Mouse (Mus musculus): ENCODE measurements around the gene Pwwp2a. TPM values are rescaled to one million over a fixed set of nuclear protein-coding genes. Genes with fewer than 3 reads are reported as not detected.

The Pwwp2a gene
- polyA plus RNA-seq, 1 experiment from 2014 or later = 31.4 TPM

GRCm38 (mm10) chr11:43667038-43667745 lies 14.6 kb upstream of the Pwwp2a start:
- H3K27ac ChIP-seq (ENCODE audit: poor library complexity, severe bottlenecking) = no peak overlapping the region
- WGBS = 72% methylated on average over 19 of the region's 19 CpGs
- no peaks in the 10 kb centered on the region for H3K36me3 ChIP-seq
- H3K4me2 ChIP-seq = no peak overlapping the region
- ATAC-seq (ENCODE audit: insufficient number of reproducible peaks, low FRiP score) = no peak
- no peak overlapping the region for H3K4me3 ChIP-seq
- H3K9ac ChIP-seq = no peak overlapping the region
- no peaks in the 10 kb centered on the region for H3K9me3 ChIP-seq (replicated peaks)
- H3K27me3 ChIP-seq (replicated peaks) = no peaks in the 10 kb centered on the region
- peaks cover 14% of the 10 kb centered on the region for H3K4me1 ChIP-seq (replicated peaks)

- H3K4me2 ChIP-seq = peak overlapping the region; percentile 97
- H3K4me3 ChIP-seq = peak overlapping the region; percentile 85
- peak overlapping the region; percentile 90 for H3K27ac ChIP-seq (ENCODE audit: poor library complexity, severe bottlenecking)
- ATAC-seq (ENCODE audit: insufficient number of reproducible peaks, low FRiP score) = peak; percentile 48
- no peaks in the 10 kb centered on the region for H3K9me3 ChIP-seq (replicated peaks)
- H3K36me3 ChIP-seq = peaks cover 17% of the 10 kb centered on the region
- H3K4me1 ChIP-seq (replicated peaks) = peaks cover 15% of the 10 kb centered on the region
- no peaks in the 10 kb centered on the region for H3K27me3 ChIP-seq (replicated peaks)
- H3K9ac ChIP-seq = peak overlapping the region; percentile 93
- under 1% methylated on average over 72 of the region's 72 CpGs for WGBS
These were observed 818 bp downstream of the Pwwp2a start for GRCm38 (mm10) chr11:43682415-43683217.

GRCm38 (mm10) chr11:43688850-43689249 lies 7.1 kb downstream of the Pwwp2a start:
- Histone ChIP-seq H3K4me1 (replicated peaks) (0 out of 2 replicates have a peak, but pooled peaks cover 3% of the 10 kb centered on the region), H3K27me3 (replicated peaks) (no peaks in the 10 kb centered on the region), H3K4me3 (no peak overlapping the region), H3K27ac (ENCODE audit: poor library complexity, severe bottlenecking) (no peak overlapping the region), H3K4me2 (no peak overlapping the region), H3K9me3 (replicated peaks) (no peaks in the 10 kb centered on the region), H3K9ac (no peak overlapping the region), H3K36me3 (peaks cover 69% of the 10 kb centered on the region)
- WGBS = 85% methylated on average over 1 of the region's 1 CpGs
- ATAC-seq (ENCODE audit: insufficient number of reproducible peaks, low FRiP score) = no peak

GRCm38 (mm10) chr11:43696623-43697022 lies 14.8 kb downstream of the Pwwp2a start:
- Histone ChIP-seq H3K27ac (ENCODE audit: poor library complexity, severe bottlenecking) (no peak overlapping the region), H3K9me3 (replicated peaks) (no peaks in the 10 kb centered on the region), H3K4me2 (no peak overlapping the region), H3K4me3 (no peak overlapping the region), H3K4me1 (replicated peaks) (no peaks in the 10 kb centered on the region), H3K27me3 (replicated peaks) (no peaks in the 10 kb centered on the region), H3K36me3 (peaks cover 64% of the 10 kb centered on the region), H3K9ac (no peak overlapping the region)
- no peak for ATAC-seq (ENCODE audit: insufficient number of reproducible peaks, low FRiP score)
- WGBS = 89% methylated on average over 4 of the region's 4 CpGs

GRCm38 (mm10) chr11:43698621-43699020 lies 16.8 kb downstream of the Pwwp2a start:
- Histone ChIP-seq H3K36me3 (peaks cover 46% of the 10 kb centered on the region), H3K4me1 (replicated peaks) (peaks cover 1% of the 10 kb centered on the region; the same call in 1 of the 2 replicates), H3K9me3 (replicated peaks) (no peaks in the 10 kb centered on the region), H3K27me3 (replicated peaks) (no peaks in the 10 kb centered on the region), H3K4me3 (no peak overlapping the region), H3K27ac (ENCODE audit: poor library complexity, severe bottlenecking) (no peak overlapping the region), H3K4me2 (no peak overlapping the region), H3K9ac (no peak overlapping the region)
- ATAC-seq (ENCODE audit: insufficient number of reproducible peaks, low FRiP score) = no peak
- 79% methylated on average over 5 of the region's 5 CpGs for WGBS

GRCm38 (mm10) chr11:43700291-43700690 lies 18.5 kb downstream of the Pwwp2a start:
- H3K27ac ChIP-seq (ENCODE audit: poor library complexity, severe bottlenecking) = no peak overlapping the region
- peaks cover 45% of the 10 kb centered on the region for H3K36me3 ChIP-seq
- ATAC-seq (ENCODE audit: insufficient number of reproducible peaks, low FRiP score) = no peak

GRCm38 (mm10) chr11:43703552-43703951 lies 21.8 kb downstream of the Pwwp2a start:
- no peaks in the 10 kb centered on the region for H3K27me3 ChIP-seq (replicated peaks)

More at GRCm38 (mm10) chr11:43700291-43700690, 18.5 kb downstream of the Pwwp2a start:
- no peaks in the 10 kb centered on the region for H3K9me3 ChIP-seq (replicated peaks)
- no peak overlapping the region for H3K4me3 ChIP-seq
- H3K9ac ChIP-seq = no peak overlapping the region
- H3K27me3 ChIP-seq (replicated peaks) = no peaks in the 10 kb centered on the region
- peaks cover 3% of the 10 kb centered on the region; the same call in 1 of the 2 replicates for H3K4me1 ChIP-seq (replicated peaks)
- 92% methylated on average over 3 of the region's 3 CpGs for WGBS
- no peak overlapping the region for H3K4me2 ChIP-seq

GRCm38 (mm10) chr11:43705751-43706150 lies 24.0 kb downstream of the Pwwp2a start:
- Histone ChIP-seq H3K27me3 (replicated peaks) (no peaks in the 10 kb centered on the region), H3K36me3 (peaks cover 32% of the 10 kb centered on the region), H3K9ac (no peak overlapping the region), H3K4me3 (no peak overlapping the region), H3K4me1 (replicated peaks) (peaks cover 3% of the 10 kb centered on the region; the same call in 1 of the 2 replicates), H3K4me2 (no peak overlapping the region), H3K27ac (ENCODE audit: poor library complexity, severe bottlenecking) (no peak overlapping the region), H3K9me3 (replicated peaks) (no peaks in the 10 kb centered on the region)
- no peak for ATAC-seq (ENCODE audit: insufficient number of reproducible peaks, low FRiP score)
- WGBS = 84% methylated on average over 10 of the region's 10 CpGs

More at GRCm38 (mm10) chr11:43703552-43703951, 21.8 kb downstream of the Pwwp2a start:
- H3K36me3 ChIP-seq = peaks cover 42% of the 10 kb centered on the region
- no peak overlapping the region for H3K4me3 ChIP-seq
- H3K4me1 ChIP-seq (replicated peaks) = peaks cover 3% of the 10 kb centered on the region; the same call in 1 of the 2 replicates
- no peaks in the 10 kb centered on the region for H3K9me3 ChIP-seq (replicated peaks)
- no peak overlapping the region for H3K4me2 ChIP-seq
- 0 out of 2 replicates have a peak overlapping the region, but pooled peaks have one; percentile 47 for H3K27ac ChIP-seq (ENCODE audit: poor library complexity, severe bottlenecking)
- ATAC-seq (ENCODE audit: insufficient number of reproducible peaks, low FRiP score) = no peak
- WGBS = 68% methylated on average over 1 of the region's 1 CpGs
- H3K9ac ChIP-seq = no peak overlapping the region

GRCm38 (mm10) chr11:43708409-43708808 lies 26.6 kb downstream of the Pwwp2a start:
- H3K36me3 ChIP-seq = peaks cover 27% of the 10 kb centered on the region
- H3K27me3 ChIP-seq (replicated peaks) = no peaks in the 10 kb centered on the region
- peak overlapping the region; percentile 20; the same call in 1 of the 2 replicates for H3K27ac ChIP-seq (ENCODE audit: poor library complexity, severe bottlenecking)
- no peak overlapping the region for H3K4me3 ChIP-seq
- no peaks in the 10 kb centered on the region for H3K9me3 ChIP-seq (replicated peaks)
- no peak for ATAC-seq (ENCODE audit: insufficient number of reproducible peaks, low FRiP score)
- H3K4me1 ChIP-seq (replicated peaks) = peaks cover 3% of the 10 kb centered on the region; the same call in 1 of the 2 replicates
- no peak overlapping the region for H3K9ac ChIP-seq
- WGBS = 51% methylated on average over 2 of the region's 2 CpGs
- H3K4me2 ChIP-seq = no peak overlapping the region

GRCm38 (mm10) chr11:43712178-43712577 lies 30.4 kb downstream of the Pwwp2a start:
- Histone ChIP-seq H3K9me3 (replicated peaks) (no peaks in the 10 kb centered on the region), H3K27me3 (replicated peaks) (no peaks in the 10 kb centered on the region), H3K4me3 (no peak overlapping the region), H3K9ac (no peak overlapping the region), H3K27ac (ENCODE audit: poor library complexity, severe bottlenecking) (no peak overlapping the region), H3K4me2 (no peak overlapping the region), H3K4me1 (replicated peaks) (0 out of 2 replicates have a peak, but pooled peaks cover 9% of the 10 kb centered on the region), H3K36me3 (peaks cover 23% of the 10 kb centered on the region)
- ATAC-seq (ENCODE audit: insufficient number of reproducible peaks, low FRiP score) = no peak
- 93% methylated on average over 4 of the region's 4 CpGs for WGBS

GRCm38 (mm10) chr11:43723411-43723810 lies 41.6 kb downstream of the Pwwp2a start:
- Histone ChIP-seq H3K4me2 (no peak overlapping the region), H3K4me1 (replicated peaks) (peaks cover 11% of the 10 kb centered on the region), H3K9ac (no peak overlapping the region), H3K4me3 (no peak overlapping the region), H3K9me3 (replicated peaks) (no peaks in the 10 kb centered on the region), H3K27me3 (replicated peaks) (no peaks in the 10 kb centered on the region), H3K36me3 (peaks cover 25% of the 10 kb centered on the region), H3K27ac (ENCODE audit: poor library complexity, severe bottlenecking) (no peak overlapping the region)
- 86% methylated on average over 3 of the region's 3 CpGs for WGBS
- no peak for ATAC-seq (ENCODE audit: insufficient number of reproducible peaks, low FRiP score)
